Mouse (Mus musculus): ENCODE data around the gene Sept9. TPM values are rescaled to one million over a fixed set of nuclear protein-coding genes. Genes with fewer than 3 reads are reported as not detected.

Gene Sept9
- polyA plus RNA-seq, 1 experiment from 2014 or later = 180 TPM

GRCm38 (mm10) chr11:117385331-117386103, 186.1 kb downstream of the Sept9 start:
- no peak for ATAC-seq (ENCODE audit: low FRiP score)
- no peak overlapping the region for H3K4me3 ChIP-seq (replicated peaks)
- 0 out of 2 replicates have a peak overlapping the region, but pooled peaks have one; percentile 9 for H3K4me2 ChIP-seq
- H3K27ac ChIP-seq = 0 out of 2 replicates have a peak overlapping the region, but pooled peaks have one; percentile 26
- H3K9ac ChIP-seq = no peak overlapping the region
- H3K4me1 ChIP-seq = peaks cover 30% of the 10 kb centered on the region
- 38% methylated on average over 15 of the region's 15 CpGs for WGBS
- H3K36me3 ChIP-seq (replicated peaks) = no peaks in the 10 kb centered on the region
- H3K27me3 ChIP-seq = peaks cover 57% of the 10 kb centered on the region
- no peaks in the 10 kb centered on the region for H3K9me3 ChIP-seq

GRCm38 (mm10) chr11:117387241-117387640, 187.8 kb downstream of the Sept9 start:
- no peaks in the 10 kb centered on the region for H3K9me3 ChIP-seq
- no peak overlapping the region for H3K27ac ChIP-seq
- no peak overlapping the region for H3K4me2 ChIP-seq
- H3K36me3 ChIP-seq (replicated peaks) = no peaks in the 10 kb centered on the region
- WGBS = 77% methylated on average over 10 of the region's 10 CpGs
- H3K9ac ChIP-seq = no peak overlapping the region
- no peak for ATAC-seq (ENCODE audit: low FRiP score)
- peaks cover 39% of the 10 kb centered on the region for H3K4me1 ChIP-seq
- no peak overlapping the region for H3K4me3 ChIP-seq (replicated peaks)
- peaks cover 56% of the 10 kb centered on the region for H3K27me3 ChIP-seq

DNA sequence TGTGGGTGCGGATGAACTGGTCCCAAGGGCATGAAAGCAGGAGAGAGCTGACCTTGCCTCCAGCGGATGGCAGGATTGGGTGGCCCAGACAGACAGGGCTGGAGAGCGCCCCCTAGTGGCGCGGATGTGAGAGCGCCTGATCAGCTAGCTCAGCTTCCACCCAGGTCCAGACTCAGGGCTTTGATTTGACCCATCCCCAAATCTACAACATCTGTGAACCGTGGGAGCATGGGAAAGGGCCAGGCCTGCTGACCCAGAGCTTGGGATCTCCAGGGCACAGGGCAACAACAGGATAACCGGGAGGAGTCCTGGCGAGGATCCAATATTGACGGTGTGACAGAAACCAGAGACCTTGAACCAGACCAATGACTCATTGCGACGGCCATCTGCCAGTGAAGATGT, 190.5 kb downstream of the Sept9 start:
- WGBS = 41% methylated on average over 12 of the region's 12 CpGs
- Histone ChIP-seq H3K36me3 (replicated peaks) (no peaks in the 10 kb centered on the region), H3K4me2 (no peak overlapping the region), H3K27ac (no peak overlapping the region), H3K27me3 (peaks cover 40% of the 10 kb centered on the region), H3K4me1 (peaks cover 40% of the 10 kb centered on the region), H3K4me3 (replicated peaks) (no peak overlapping the region), H3K9me3 (no peaks in the 10 kb centered on the region), H3K9ac (no peak overlapping the region)
- ATAC-seq (ENCODE audit: low FRiP score) = no peak

GRCm38 (mm10) chr11:117390774-117391534, 191.5 kb downstream of the Sept9 start:
- H3K4me1 ChIP-seq = peaks cover 38% of the 10 kb centered on the region

GRCm38 (mm10) chr11:117392251-117392650, 192.8 kb downstream of the Sept9 start:
- WGBS = 83% methylated on average over 2 of the region's 2 CpGs
- no peak overlapping the region for H3K9ac ChIP-seq
- H3K27ac ChIP-seq = no peak overlapping the region
- no peaks in the 10 kb centered on the region for H3K36me3 ChIP-seq (replicated peaks)
- no peak for ATAC-seq (ENCODE audit: low FRiP score)
- H3K4me3 ChIP-seq (replicated peaks) = no peak overlapping the region
- no peaks in the 10 kb centered on the region for H3K9me3 ChIP-seq
- H3K4me1 ChIP-seq = peaks cover 32% of the 10 kb centered on the region
- H3K27me3 ChIP-seq = peaks cover 41% of the 10 kb centered on the region
- H3K4me2 ChIP-seq = no peak overlapping the region

More at GRCm38 (mm10) chr11:117390774-117391534, 191.5 kb downstream of the Sept9 start:
- no peak for ATAC-seq (ENCODE audit: low FRiP score)
- 22% methylated on average over 7 of the region's 7 CpGs for WGBS
- Histone ChIP-seq H3K36me3 (replicated peaks) (no peaks in the 10 kb centered on the region), H3K4me3 (replicated peaks) (no peak overlapping the region), H3K27me3 (peaks cover 43% of the 10 kb centered on the region), H3K4me2 (no peak overlapping the region), H3K9ac (no peak overlapping the region), H3K27ac (no peak overlapping the region), H3K9me3 (no peaks in the 10 kb centered on the region)

DNA sequence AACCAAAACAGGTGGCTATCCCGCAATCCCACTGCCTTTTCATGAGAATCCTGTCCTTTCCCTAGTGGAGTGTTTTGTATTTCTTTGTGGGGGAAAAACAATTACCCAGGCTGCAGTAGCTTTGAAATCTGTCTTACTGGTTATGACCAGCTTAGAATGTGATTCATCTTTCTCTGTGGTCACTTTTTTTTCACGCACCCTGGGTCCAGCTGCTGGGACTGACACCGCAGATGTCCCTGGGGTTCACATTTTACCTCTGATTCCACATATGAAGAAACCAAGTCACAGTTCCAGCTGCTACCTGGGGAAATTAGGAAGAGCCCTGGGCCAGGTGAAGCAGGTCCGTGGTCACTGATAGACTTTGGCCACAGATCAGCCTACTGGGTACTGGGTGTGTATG, 194.3 kb downstream of the Sept9 start:
- Histone ChIP-seq H3K4me3 (replicated peaks) (peak overlapping the region; percentile 42; the same call in 1 of the 2 replicates), H3K27me3 (peaks cover 44% of the 10 kb centered on the region), H3K36me3 (replicated peaks) (no peaks in the 10 kb centered on the region), H3K9me3 (no peaks in the 10 kb centered on the region), H3K4me1 (peaks cover 42% of the 10 kb centered on the region), H3K4me2 (peak overlapping the region; percentile 76), H3K9ac (no peak overlapping the region), H3K27ac (peak overlapping the region; percentile 74)
- ATAC-seq (ENCODE audit: low FRiP score) = no peak
- WGBS = 66% methylated on average over 4 of the region's 4 CpGs

GRCm38 (mm10) chr11:117394230-117395137, 195.0 kb downstream of the Sept9 start:
- Histone ChIP-seq H3K4me2 (peak overlapping the region; percentile 76), H3K9ac (peak overlapping the region; percentile 44), H3K27me3 (peaks cover 45% of the 10 kb centered on the region), H3K36me3 (replicated peaks) (no peaks in the 10 kb centered on the region), H3K4me3 (replicated peaks) (peak overlapping the region; percentile 42), H3K9me3 (no peaks in the 10 kb centered on the region), H3K27ac (peak overlapping the region; percentile 74), H3K4me1 (peaks cover 42% of the 10 kb centered on the region)
- ATAC-seq (ENCODE audit: low FRiP score) = peak; percentile 78
- WGBS = under 1% methylated on average over 34 of the region's 34 CpGs

- ATAC-seq (ENCODE audit: low FRiP score) = peak; percentile 20; the same call in 1 of the 2 replicates
- Histone ChIP-seq H3K4me1 (peaks cover 44% of the 10 kb centered on the region), H3K9me3 (no peaks in the 10 kb centered on the region), H3K27me3 (peaks cover 50% of the 10 kb centered on the region), H3K9ac (peak overlapping the region; percentile 44), H3K36me3 (replicated peaks) (no peaks in the 10 kb centered on the region), H3K27ac (peak overlapping the region; percentile 74), H3K4me2 (peak overlapping the region; percentile 76), H3K4me3 (replicated peaks) (peak overlapping the region; percentile 42; the same call in 1 of the 2 replicates)
- WGBS = 2% methylated on average over 9 of the region's 9 CpGs
Observed at GRCm38 (mm10) chr11:117395228-117395627, 195.8 kb downstream of the Sept9 start.

GRCm38 (mm10) chr11:117396929-117397328, 197.5 kb downstream of the Sept9 start:
- Histone ChIP-seq H3K27ac (no peak overlapping the region), H3K9ac (no peak overlapping the region), H3K36me3 (replicated peaks) (no peaks in the 10 kb centered on the region), H3K4me3 (replicated peaks) (no peak overlapping the region), H3K4me2 (no peak overlapping the region), H3K9me3 (peaks cover 4% of the 10 kb centered on the region; the same call in 1 of the 2 replicates), H3K27me3 (peaks cover 44% of the 10 kb centered on the region), H3K4me1 (peaks cover 44% of the 10 kb centered on the region)
- ATAC-seq (ENCODE audit: low FRiP score) = no peak
- 79% methylated on average over 3 of the region's 3 CpGs for WGBS

- Histone ChIP-seq H3K9ac (no peak overlapping the region), H3K4me3 (replicated peaks) (no peak overlapping the region), H3K4me1 (peaks cover 44% of the 10 kb centered on the region), H3K9me3 (peaks cover 7% of the 10 kb centered on the region; the same call in 1 of the 2 replicates), H3K27ac (no peak overlapping the region), H3K4me2 (no peak overlapping the region), H3K36me3 (replicated peaks) (no peaks in the 10 kb centered on the region), H3K27me3 (peaks cover 47% of the 10 kb centered on the region)
- WGBS = 34% methylated on average over 4 of the region's 4 CpGs
- no peak for ATAC-seq (ENCODE audit: low FRiP score)
Observed at GRCm38 (mm10) chr11:117397755-117398154, 198.3 kb downstream of the Sept9 start.

- peaks cover 7% of the 10 kb centered on the region; the same call in 1 of the 2 replicates for H3K9me3 ChIP-seq
- H3K4me2 ChIP-seq = no peak overlapping the region
- peaks cover 45% of the 10 kb centered on the region for H3K27me3 ChIP-seq
- no peak overlapping the region for H3K4me3 ChIP-seq (replicated peaks)
- WGBS = 50% methylated on average over 7 of the region's 7 CpGs
- peaks cover 44% of the 10 kb centered on the region for H3K4me1 ChIP-seq
- H3K27ac ChIP-seq = no peak overlapping the region
- H3K9ac ChIP-seq = no peak overlapping the region
- no peaks in the 10 kb centered on the region for H3K36me3 ChIP-seq (replicated peaks)
- no peak for ATAC-seq (ENCODE audit: low FRiP score)
Observed at GRCm38 (mm10) chr11:117398191-117398590, 198.7 kb downstream of the Sept9 start.
